Mouse (Mus musculus) myocyte (in vitro differentiated cells): ENCODE data around the gene H2al1a. TPM values are rescaled to one million over a fixed set of nuclear protein-coding genes. Genes with fewer than 3 reads are reported as not detected.
A peak's percentile ranks its signal among the peaks of the same experiment; 100 is the strongest.
"Not testable (repeated sequence)": the region's sequence is repeated elsewhere in the genome, so short reads cannot be mapped to it uniquely, and the experiment has no call there.

Experiments
- H3K27me3 ChIP-seq: one replicate; pipeline ENCODE4 v1.6.1; 2011; ENCODE audit not compliant: control insufficient read depth, insufficient read depth, insufficient read length
- H3K36me3 ChIP-seq: one replicate; pipeline ENCODE4 v1.6.1; 2011; ENCODE audit not compliant: control insufficient read depth, insufficient read depth
- H3K4me2 ChIP-seq: one replicate; pipeline ENCODE4 v1.6.1; 2011; ENCODE audit warnings: low read depth, control low read depth
- H3K4me3 ChIP-seq: one replicate; pipeline ENCODE4 v1.5.1; 2011; ENCODE audit warnings: mild to moderate bottlenecking, control low read depth, moderate library complexity
- H3K79me2 ChIP-seq: one replicate; pipeline ENCODE4 v1.6.1; 2011; ENCODE audit not compliant: control insufficient read depth, insufficient read depth
- H3ac ChIP-seq: one replicate; pipeline ENCODE4 v1.6.1; 2011; ENCODE audit not compliant: control insufficient read depth, insufficient read length
- CEBPB ChIP-seq: IDR thresholded peaks from 2 replicates; pipeline ENCODE4 v1.6.1; 2011; ENCODE audit warnings: mild to moderate bottlenecking, moderate library complexity; ENCODE audit not compliant: poor library complexity, insufficient read depth, severe bottlenecking
- E2F4 ChIP-seq: IDR thresholded peaks from one replicate; pipeline ENCODE4 v1.6.1; 2011; ENCODE audit warnings: mild to moderate bottlenecking, control low read depth, moderate library complexity; ENCODE audit not compliant: insufficient read depth
- MAX ChIP-seq: IDR thresholded peaks from one replicate; pipeline ENCODE4 v1.6.1; 2011; ENCODE audit warnings: low read depth, mild to moderate bottlenecking, control low read depth
- MYOD1 ChIP-seq, 3 experiments: IDR thresholded peaks; one replicate each; pipeline ENCODE4 v1.6.1; 2011; ENCODE audit warnings: control low read depth in 2 of 3, low read depth in 2 of 3, mild to moderate bottlenecking in 2 of 3, moderate library complexity in 1 of 3; ENCODE audit not compliant: insufficient read length in 2 of 3, control insufficient read depth in 1 of 3
- MYOG ChIP-seq, 3 experiments: IDR thresholded peaks; one replicate each; pipeline ENCODE4 v1.6.1; 2011; ENCODE audit warnings: control low read depth in 2 of 3, low read depth in 2 of 3, mild to moderate bottlenecking in 2 of 3; ENCODE audit not compliant: insufficient read length in 2 of 3, control insufficient read depth in 1 of 3, insufficient read depth in 1 of 3
- POLR2A ChIP-seq: IDR thresholded peaks from one replicate; pipeline ENCODE4 v1.6.1; 2011; ENCODE audit warnings: low read depth, mild to moderate bottlenecking, control low read depth, moderate library complexity; ENCODE audit not compliant: insufficient read length
- POLR2AphosphoS2 ChIP-seq: IDR thresholded peaks from one replicate; pipeline ENCODE4 v1.6.1; 2011; ENCODE audit warnings: low read depth, control low read depth; ENCODE audit not compliant: insufficient read length
- REST ChIP-seq: IDR thresholded peaks from one replicate; pipeline ENCODE4 v1.6.1; 2011; ENCODE audit warnings: mild to moderate bottlenecking, control low read depth, moderate library complexity; ENCODE audit not compliant: insufficient read depth, insufficient read length
- SRF ChIP-seq: IDR thresholded peaks from one replicate; pipeline ENCODE4 v1.6.1; 2011; ENCODE audit warnings: low read depth; ENCODE audit not compliant: control insufficient read depth, insufficient read length
- TCF12 ChIP-seq: IDR thresholded peaks from one replicate; pipeline ENCODE4 v1.6.1; 2011; ENCODE audit warnings: mild to moderate bottlenecking, control low read depth; ENCODE audit not compliant: poor library complexity, insufficient read depth, severe bottlenecking
- TCF3 ChIP-seq: IDR thresholded peaks from one replicate; pipeline ENCODE4 v1.6.1; 2011; ENCODE audit warnings: low read depth, control low read depth; ENCODE audit not compliant: insufficient read length
- USF1 ChIP-seq: IDR thresholded peaks from one replicate; pipeline ENCODE4 v1.6.1; 2011; ENCODE audit warnings: low read depth, mild to moderate bottlenecking, control low read depth, moderate library complexity
- polyA plus RNA-seq: library from polyadenylated mRNA; unstranded; fragments of >200 nt; fragmentation: generic; extraction: Trizol; gene quantifications from one replicate; pipeline ENCODE4 v1.2.1, GENCODE M21; 2012; ENCODE audit warnings: missing spikeins

H2al1a gene
- polyA plus RNA-seq, 1 experiment, result not detected

GRCm38 (mm10) chrX:11277083-11277482 lies 22.0 kb upstream of the H2al1a start:
- TF ChIP-seq USF1 (no peak), TCF3 (no peak), POLR2AphosphoS2 (no peak), MYOD1 (IDR thresholded peaks at IDR 0.05; ENCODE audit: control insufficient read depth in 1 of 3, insufficient read length in 2 of 3, low read depth in 2 of 3) (peak in 1 of 3 experiments; percentile 44)

GRCm38 (mm10) chrX:11280741-11281140 lies 18.3 kb upstream of the H2al1a start:
- TF ChIP-seq MYOD1 (IDR thresholded peaks at IDR 0.05; ENCODE audit: control insufficient read depth in 1 of 3, insufficient read length in 2 of 3, low read depth in 2 of 3), result no peak
- TF ChIP-seq USF1, result no peak
- no peak for TF ChIP-seq REST
- no peak for TF ChIP-seq TCF3
- no peak for TF ChIP-seq TCF12
- TF ChIP-seq POLR2A, result no peak
- TF ChIP-seq POLR2AphosphoS2, result no peak
- no peak for TF ChIP-seq MYOG (IDR thresholded peaks at IDR 0.05; ENCODE audit: control insufficient read depth in 1 of 3, insufficient read depth in 1 of 3, insufficient read length in 2 of 3, low read depth in 2 of 3)
- TF ChIP-seq MAX, result no peak
- no peak for TF ChIP-seq E2F4
- no peak for TF ChIP-seq SRF
- TF ChIP-seq CEBPB, result no peak
- no peaks in the 10 kb centered on the region for H3K36me3 ChIP-seq
- no peaks in the 10 kb centered on the region for H3K27me3 ChIP-seq
- no peaks in the 10 kb centered on the region for H3K79me2 ChIP-seq
- H3ac ChIP-seq, result no peak overlapping the region
- H3K4me2 ChIP-seq, result no peak overlapping the region
- H3K4me3 ChIP-seq, result no peak overlapping the region

More at GRCm38 (mm10) chrX:11277083-11277482, 22.0 kb upstream of the H2al1a start:
- Histone ChIP-seq H3K36me3 (no peaks in the 10 kb centered on the region), H3K4me2 (no peak overlapping the region), H3K4me3 (no peak overlapping the region), H3K27me3 (no peaks in the 10 kb centered on the region), H3ac (no peak overlapping the region), H3K79me2 (no peaks in the 10 kb centered on the region)

- H3ac ChIP-seq, result no peak overlapping the region
- no peaks in the 10 kb centered on the region for H3K27me3 ChIP-seq
- TF ChIP-seq MYOG (IDR thresholded peaks at IDR 0.05; ENCODE audit: control insufficient read depth in 1 of 3, insufficient read depth in 1 of 3, insufficient read length in 2 of 3, low read depth in 2 of 3) (no peak), CEBPB (no peak), SRF (no peak), TCF12 (no peak), MYOD1 (IDR thresholded peaks at IDR 0.05; ENCODE audit: control insufficient read depth in 1 of 3, insufficient read length in 2 of 3, low read depth in 2 of 3) (no peak), POLR2A (no peak), POLR2AphosphoS2 (no peak), MAX (no peak), REST (no peak), E2F4 (no peak), TCF3 (no peak), USF1 (no peak)
- H3K36me3 ChIP-seq, result no peaks in the 10 kb centered on the region
- H3K4me3 ChIP-seq, result no peak overlapping the region
- no peak overlapping the region for H3K4me2 ChIP-seq
- no peaks in the 10 kb centered on the region for H3K79me2 ChIP-seq
Observed at GRCm38 (mm10) chrX:11288306-11288882, 10.7 kb upstream of the H2al1a start.

DNA sequence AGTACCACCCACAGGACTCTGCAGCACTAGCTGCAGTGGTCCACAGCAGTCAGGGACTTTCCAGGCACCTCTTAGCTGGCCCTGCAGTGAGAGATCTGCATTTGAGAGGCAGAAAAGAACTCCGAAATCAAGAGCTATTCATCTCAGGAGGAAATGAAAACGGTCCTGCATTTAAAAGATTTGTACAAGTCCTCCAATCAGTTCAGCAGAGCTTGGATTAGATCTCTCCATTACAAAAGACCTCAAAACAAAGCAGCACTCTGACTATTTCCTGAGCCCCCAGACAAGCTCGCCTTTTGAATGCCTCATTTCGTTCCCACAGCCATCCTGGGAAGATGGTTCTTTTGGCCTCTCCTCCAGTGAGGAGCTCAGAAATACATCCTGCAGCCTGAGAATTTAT lies 9.8 kb upstream of the H2al1a start:
- Histone ChIP-seq H3ac (no peak overlapping the region), H3K4me3 (no peak overlapping the region), H3K27me3 (no peaks in the 10 kb centered on the region), H3K36me3 (no peaks in the 10 kb centered on the region), H3K79me2 (no peaks in the 10 kb centered on the region), H3K4me2 (no peak overlapping the region)
- no peak for TF ChIP-seq POLR2AphosphoS2
- TF ChIP-seq TCF3, result no peak
- no peak for TF ChIP-seq MYOD1 (IDR thresholded peaks at IDR 0.05; ENCODE audit: control insufficient read depth in 1 of 3, insufficient read length in 2 of 3, low read depth in 2 of 3)
- no peak for TF ChIP-seq E2F4
- no peak for TF ChIP-seq USF1
- no peak for TF ChIP-seq POLR2A
- no peak for TF ChIP-seq CEBPB
- TF ChIP-seq MAX, result no peak
- no peak for TF ChIP-seq SRF
- no peak for TF ChIP-seq TCF12
- TF ChIP-seq REST, result no peak
- TF ChIP-seq MYOG (IDR thresholded peaks at IDR 0.05; ENCODE audit: control insufficient read depth in 1 of 3, insufficient read depth in 1 of 3, insufficient read length in 2 of 3, low read depth in 2 of 3), result no peak

- H3K36me3 ChIP-seq, H3K4me2 ChIP-seq, H3K4me3 ChIP-seq, H3ac ChIP-seq, H3K27me3 ChIP-seq, H3K79me2 ChIP-seq: not testable (repeated sequence)
Observed at GRCm38 (mm10) chrX:11302132-11302531, 3.1 kb downstream of the H2al1a start, which contains the start of gene H2al1b. TSS of gene H2al1b (plus strand) at chrX:11302432.

DNA sequence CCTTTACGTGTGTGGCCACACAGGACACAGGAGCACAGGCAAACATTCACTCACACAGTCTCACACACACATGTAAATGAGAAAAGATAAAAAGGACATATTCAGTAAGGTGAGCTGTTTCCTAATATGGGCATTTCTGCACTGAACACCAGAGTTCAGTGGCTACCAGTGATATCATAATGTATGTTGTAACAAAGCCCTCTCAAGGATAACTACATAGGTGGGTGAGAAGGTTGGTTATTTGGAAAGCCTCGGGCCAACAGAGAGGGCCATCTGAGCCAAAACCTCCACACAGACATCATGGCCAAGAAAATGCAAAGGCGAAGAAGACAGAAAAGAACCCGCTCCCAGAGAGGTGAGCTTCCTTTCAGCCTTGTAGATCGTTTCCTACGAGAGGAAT lies 6.3 kb downstream of the H2al1a start, which contains the start of gene H2al1c:
TSS of gene H2al1c (plus strand) at position 301 of the 400 bp plus-strand sequence.
- H3K27me3 ChIP-seq, H3ac ChIP-seq, H3K36me3 ChIP-seq, H3K4me2 ChIP-seq, H3K79me2 ChIP-seq, H3K4me3 ChIP-seq: not testable (repeated sequence)

DNA sequence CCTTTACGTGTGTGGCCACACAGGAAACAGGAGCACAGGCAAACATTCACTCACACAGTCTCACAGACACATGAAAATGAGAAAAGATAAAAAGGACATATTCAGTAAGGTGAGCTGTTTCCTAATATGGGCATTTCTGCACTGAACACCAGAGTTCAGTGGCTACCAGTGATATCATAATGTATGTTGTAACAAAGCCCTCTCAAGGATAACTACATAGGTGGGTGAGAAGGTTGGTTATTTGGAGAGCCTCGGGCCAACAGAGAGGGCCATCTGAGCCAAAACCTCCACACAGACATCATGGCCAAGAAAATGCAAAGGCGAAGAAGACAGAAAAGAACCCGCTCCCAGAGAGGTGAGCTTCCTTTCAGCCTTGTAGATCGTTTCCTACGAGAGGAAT lies 9.5 kb downstream of the H2al1a start, which contains the start of gene H2al1d:
TSS of gene H2al1d (plus strand) at position 301 of the 400 bp plus-strand sequence.
- not testable (repeated sequence) for H3K79me2 ChIP-seq, H3K4me2 ChIP-seq, H3K36me3 ChIP-seq, H3K4me3 ChIP-seq, H3ac ChIP-seq, H3K27me3 ChIP-seq

GRCm38 (mm10) chrX:11311634-11312033 lies 12.6 kb downstream of the H2al1a start, which contains the start of gene H2al1e:
TSS of gene H2al1e (plus strand) at chrX:11311934.
- not testable (repeated sequence) for H3K79me2 ChIP-seq, H3K4me2 ChIP-seq, H3K4me3 ChIP-seq

More at GRCm38 (mm10) chrX:11311634-11312033, 12.6 kb downstream of the H2al1a start, which contains the start of gene H2al1e:
- not testable (repeated sequence) for H3ac ChIP-seq, H3K36me3 ChIP-seq, H3K27me3 ChIP-seq
